Mouse (Mus musculus): ENCODE results near the gene Cbs.

GRCm38 (mm10) chr17:31609895-31610294 lies 27.1 kb downstream of the Cbs start:
- TF ChIP-seq CTCF (IDR thresholded peaks at IDR 0.05; ENCODE audit: low read depth) (no peak), EP300 (IDR thresholded peaks at IDR 0.05; ENCODE audit: low read depth) (no peak)

Data from liver, postnatal 0 days (tissue).